Comparison of ENCODE assay signal across 10 mouse cellular contexts in genomic region chr17:32917131-32917530, GRCm38 (mm10). TPM values are rescaled to one million over a fixed set of nuclear protein-coding genes. Genes with fewer than 3 reads are reported as not detected.
DNase-seq lines count a peak whose midpoint lies in the region.
"Had no signal": no experiment of that assay in that cellular context is flagged by ENCODE, and none has a peak within 500 bp of the region (broad histone marks: within the 10 kb centered on the region; RNA-seq: fewer than 3 reads in every experiment).

Gene Cyp4f14 (minus strand): TSS chr17:32917342.

- H3K27ac ChIP-seq in embryonic facial prominence, embryonic 10.5 days (replicated peaks), result no peak within 1 kb of the TSS

- H3K4me3 ChIP-seq in embryonic facial prominence, embryonic 10.5 days, result no peak within 1 kb of the TSS
- H3K4me3 ChIP-seq: erythroblast, embryonic 14.5 days had no signal

- no peaks in the 10 kb centered on the region for H3K36me3 ChIP-seq in embryonic facial prominence, embryonic 10.5 days (replicated peaks)

- H3K9me3 ChIP-seq in embryonic facial prominence, embryonic 10.5 days, result peaks cover 16% of the 10 kb centered on the region

- peak; percentile 49 for DNase-seq in left cerebral cortex, postnatal 4 days
- no peak for DNase-seq in left cerebral cortex, postnatal 36 days (ENCODE audit: low spot score in 2 of 2)
- peak; percentile 79 for DNase-seq in adrenal gland, postnatal 25 days
- peak; percentile 79 to 84 for DNase-seq in cerebellum, postnatal 10 days
- peak; percentile 26 to 39 for DNase-seq in layer of hippocampus, postnatal 10 days (ENCODE audit: low spot score in 2 of 2)
- DNase-seq in retina, postnatal 1 day, result no peak
- no peak for DNase-seq in thymus, postnatal 10 days (ENCODE audit: low spot score in 2 of 2)
- DNase-seq in embryonic facial prominence, embryonic 10.5 days (ENCODE audit: low spot score), result no peak

- H3K27me3 ChIP-seq in embryonic facial prominence, embryonic 10.5 days (replicated peaks; ENCODE audit: low read depth, poor library complexity, severe bottlenecking), result no peaks in the 10 kb centered on the region

- intact Hi-C loops in left cerebral cortex, postnatal 4 days (cut with DNase I), result no loop called here
- intact Hi-C loops in left cerebral cortex, postnatal 36 days (cut with DNase I), result no loop called here

- WGBS in embryonic facial prominence, embryonic 10.5 days, result 71% methylated on average over 2 of the region's 2 CpGs

- H3K4me1 ChIP-seq in embryonic facial prominence, embryonic 10.5 days, result no peaks in the 10 kb centered on the region

RNA-seq across cellular contexts. Expression of gene Cyp4f14, which starts in this region (rescaled TPM):
- under 1 TPM in 1 of 2 experiments, not detected in 1; 0.95 TPM for total RNA-seq in left cerebral cortex, postnatal 4 days (2021)
- 1 to 10 TPM; 5.5 to 5.6 TPM for total RNA-seq in left cerebral cortex, postnatal 36 days (2021)
- 9.4 and 12.7 TPM in 2 replicates for total RNA-seq in adrenal gland, postnatal 25 days (2021)
- 1 to 10 TPM; 2.7 to 4.3 TPM for total RNA-seq in layer of hippocampus, postnatal 10 days (2021)
- not detected in 2 replicates for polyA plus RNA-seq in embryonic facial prominence, embryonic 10.5 days (2016; fragmentation: Nextera tagmentation; extraction: Ambion mirVana)
- polyA plus RNA-seq: erythroblast, embryonic 14.5 days; lung, embryonic 16.5 days had no signal

Comparison
In these comparisons a context has a peak if more than half of its experiments do, and no peak if none do; other contexts are left out.
1. Peak in DNase-seq in left cerebral cortex, postnatal 4 days; RNA of the gene not detected or under 1 TPM.
2. DNase-seq: peak in adrenal gland, postnatal 25 days (single experiment), cerebellum, postnatal 10 days (2 of 2) and layer of hippocampus, postnatal 10 days (2 of 2); none in left cerebral cortex, postnatal 36 days (0 of 2), retina, postnatal 1 day (single experiment), thymus, postnatal 10 days (0 of 2) and embryonic facial prominence, embryonic 10.5 days (single experiment).